Mouse (Mus musculus) kidney, adult 2 months (tissue): ENCODE results near the gene Letmd1.

Experiments used
- CTCF ChIP-seq: fragments of 200-500 bp; conservative IDR thresholded peaks from 2 replicates; pipeline ENCODE4 v1.5.1; 2011; ENCODE audit warnings: low read depth, mild to moderate bottlenecking, control low read depth, low read length, moderate library complexity, mixed read lengths; ENCODE audit not compliant: insufficient read depth, insufficient read length
- POLR2A ChIP-seq: fragments of 200-500 bp; IDR thresholded peaks from one replicate; pipeline ENCODE4 v1.6.1; 2011; ENCODE audit warnings: low read depth, low read length, control low read depth

DNA sequence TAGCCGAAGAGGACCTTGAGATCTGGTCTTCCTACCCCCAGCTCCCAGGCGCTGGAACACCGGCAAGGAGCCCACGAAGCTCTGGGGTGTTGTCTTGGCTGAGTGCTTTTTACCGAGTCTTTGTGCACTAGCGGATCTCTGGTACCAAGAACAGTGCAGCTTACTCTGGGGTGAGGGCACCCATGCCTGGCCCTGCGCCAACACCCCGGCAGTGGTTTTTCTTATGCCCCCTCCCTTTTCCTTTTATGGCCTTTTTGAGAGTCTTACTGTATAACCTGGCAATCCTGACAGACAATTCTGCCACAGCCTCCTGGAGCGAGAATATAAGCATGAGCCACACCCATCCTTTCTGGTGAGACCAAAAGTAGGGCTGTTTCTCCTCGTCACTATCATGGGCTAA lies 9.5 kb downstream of the Letmd1 start:
- TF ChIP-seq CTCF (no peak), POLR2A (no peak)
